Mouse (Mus musculus) retina, postnatal 1 day (tissue): ENCODE data around the gene Dhx8.

ENCODE experiments used
- DNase-seq: peaks from one replicate; pipeline ENCODE4 v3.0.0-alpha.2; 2012

Gene Dhx8

GRCm38 (mm10) chr11:101756616-101757015 lies 23.9 kb downstream of the Dhx8 start:
- DNase-seq, result no peak

GRCm38 (mm10) chr11:101757366-101757765 lies 24.6 kb downstream of the Dhx8 start:
- DNase-seq, result no peak

- DNase-seq, result no peak
Observed at GRCm38 (mm10) chr11:101758431-101758830, 25.7 kb downstream of the Dhx8 start.

GRCm38 (mm10) chr11:101759530-101759929 lies 26.8 kb downstream of the Dhx8 start:
- no peak for DNase-seq

- peak; percentile 80 for DNase-seq
Observed at GRCm38 (mm10) chr11:101763723-101764122, 31.0 kb downstream of the Dhx8 start.

- DNase-seq, result no peak
Observed at GRCm38 (mm10) chr11:101764546-101764945, 31.8 kb downstream of the Dhx8 start.

- no peak for DNase-seq
Observed at GRCm38 (mm10) chr11:101767326-101767725, 34.6 kb downstream of the Dhx8 start.

GRCm38 (mm10) chr11:101768721-101769120 lies 36.0 kb downstream of the Dhx8 start:
- no peak for DNase-seq

- DNase-seq, result no peak
Observed at GRCm38 (mm10) chr11:101770266-101770665, 37.5 kb downstream of the Dhx8 start.

GRCm38 (mm10) chr11:101772027-101772426 lies 39.3 kb downstream of the Dhx8 start:
- DNase-seq, result peak; percentile 56

GRCm38 (mm10) chr11:101772449-101772848 lies 39.7 kb downstream of the Dhx8 start:
- peak; percentile 90 for DNase-seq

GRCm38 (mm10) chr11:101776846-101777245 lies 44.1 kb downstream of the Dhx8 start:
- no peak for DNase-seq

- no peak for DNase-seq
Observed at GRCm38 (mm10) chr11:101783135-101783534, 50.4 kb downstream of the Dhx8 start.

- peak; percentile 47 for DNase-seq
Observed at GRCm38 (mm10) chr11:101783584-101783983, 50.9 kb downstream of the Dhx8 start.

- DNase-seq, result no peak
Observed at GRCm38 (mm10) chr11:101784072-101784471, 51.4 kb downstream of the Dhx8 start.

GRCm38 (mm10) chr11:101784488-101785142 lies 51.9 kb downstream of the Dhx8 start:
- no peak for DNase-seq

GRCm38 (mm10) chr11:101785143-101785851 lies 52.6 kb downstream of the Dhx8 start, which contains the start of gene Etv4:
Gene Etv4 (minus strand): TSS chr11:101785371.
- DNase-seq, result peak; percentile 98

GRCm38 (mm10) chr11:101785852-101786205 lies 53.1 kb downstream of the Dhx8 start:
- no peak for DNase-seq

- DNase-seq, result no peak
Observed at GRCm38 (mm10) chr11:101786651-101787050, 53.9 kb downstream of the Dhx8 start.

- no peak for DNase-seq
Observed at GRCm38 (mm10) chr11:101787432-101787831, 54.7 kb downstream of the Dhx8 start.

GRCm38 (mm10) chr11:101790811-101791526 lies 58.2 kb downstream of the Dhx8 start:
- DNase-seq, result peak; percentile 61

GRCm38 (mm10) chr11:101797355-101797754 lies 64.6 kb downstream of the Dhx8 start:
- DNase-seq, result no peak

GRCm38 (mm10) chr11:101798083-101798482 lies 65.4 kb downstream of the Dhx8 start:
- DNase-seq, result no peak

- DNase-seq, result no peak
Observed at GRCm38 (mm10) chr11:101801386-101801785, 68.7 kb downstream of the Dhx8 start.
